Mouse (Mus musculus) intestine, embryonic 15.5 days (tissue): Measurements from ENCODE around the gene Chn2. TPM values are rescaled to one million over a fixed set of nuclear protein-coding genes. Genes with fewer than 3 reads are reported as not detected.

Source experiments
- ATAC-seq: fragments of 200-750 bp; cut with Nextera tagmentation; 2 replicates; pipeline ENCODE4 v1.8.0; 2017; ENCODE audit warnings: moderate TSS enrichment, moderate library complexity
- H3K27ac ChIP-seq: fragments of 300-500 bp; sonication (generic); 2 replicates; pipeline ENCODE4 v1.5.1; 2015; ENCODE audit warnings: mild to moderate bottlenecking, inconsistent platforms
- H3K27me3 ChIP-seq: fragments of 300-500 bp; sonication (generic); replicated peaks from 2 replicates; pipeline ENCODE4 v1.6.1; 2015; ENCODE audit warnings: inconsistent platforms
- H3K36me3 ChIP-seq: fragments of 300-500 bp; sonication (generic); 2 replicates; pipeline ENCODE4 v1.6.1; 2015; ENCODE audit warnings: inconsistent platforms
- H3K4me1 ChIP-seq: fragments of 300-500 bp; sonication (generic); replicated peaks from 2 replicates; pipeline ENCODE4 v1.6.1; 2015; ENCODE audit warnings: inconsistent platforms
- H3K4me2 ChIP-seq: fragments of 300-500 bp; sonication (generic); replicated peaks from 2 replicates; pipeline ENCODE4 v1.6.1; 2015; ENCODE audit warnings: mild to moderate bottlenecking, inconsistent platforms
- H3K4me3 ChIP-seq: fragments of 300-500 bp; sonication (generic); replicated peaks from 2 replicates; pipeline ENCODE4 v1.5.1; 2015; ENCODE audit warnings: inconsistent platforms
- H3K9ac ChIP-seq: fragments of 300-500 bp; sonication (generic); 2 replicates; pipeline ENCODE4 v1.6.1; 2015; ENCODE audit warnings: inconsistent platforms
- H3K9me3 ChIP-seq: fragments of 300-500 bp; sonication (generic); 2 replicates; pipeline ENCODE4 v1.6.1; 2016; ENCODE audit warnings: inconsistent platforms
- whole genome bisulfite sequencing: fragments of 180-500 bp; shearing (Covaris S2); methylation state at CpG from one replicate; pipeline ENCODE4 v1.1.7; 2015; 5-methylcytosine and 5-hydroxymethylcytosine counted together
- polyA plus RNA-seq: library from polyadenylated mRNA; unstranded; fragments of >200 nt; fragmentation: Nextera tagmentation; extraction: Ambion mirVana; gene quantifications from 2 replicates; pipeline ENCODE4 v1.2.1, GENCODE M21; 2015

Gene Chn2
- polyA plus RNA-seq, 1 experiment from 2014 or later: 20.8 TPM

DNA sequence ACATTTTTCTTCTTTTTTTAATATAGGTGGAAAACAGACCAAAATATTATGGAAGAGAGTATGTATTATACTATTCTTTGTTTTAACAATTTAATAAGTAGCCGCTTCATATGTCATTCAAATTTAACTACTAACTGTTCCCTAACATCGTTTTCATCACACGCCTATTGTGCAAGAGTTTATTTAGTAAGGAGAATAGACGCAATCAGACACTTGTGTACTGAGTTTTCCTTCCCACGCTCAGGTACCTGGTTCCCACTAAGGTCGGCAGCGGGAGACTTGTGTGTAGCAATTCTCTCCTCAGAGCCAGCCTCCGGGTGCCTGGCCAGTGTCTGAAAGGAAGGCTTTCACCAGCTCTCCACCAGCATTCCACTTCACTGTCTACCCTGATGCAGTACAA is 176.3 kb downstream of the Chn2 start:
- H3K4me1 ChIP-seq: no peaks in the 10 kb centered on the region
- WGBS: 84% methylated on average over 8 of the region's 8 CpGs
- no peaks in the 10 kb centered on the region for H3K36me3 ChIP-seq
- H3K27me3 ChIP-seq: no peaks in the 10 kb centered on the region
- ATAC-seq: no peak
- no peak overlapping the region for H3K4me2 ChIP-seq
- H3K9me3 ChIP-seq: no peaks in the 10 kb centered on the region
- no peak overlapping the region for H3K9ac ChIP-seq
- H3K27ac ChIP-seq: no peak overlapping the region
- H3K4me3 ChIP-seq: no peak overlapping the region

DNA sequence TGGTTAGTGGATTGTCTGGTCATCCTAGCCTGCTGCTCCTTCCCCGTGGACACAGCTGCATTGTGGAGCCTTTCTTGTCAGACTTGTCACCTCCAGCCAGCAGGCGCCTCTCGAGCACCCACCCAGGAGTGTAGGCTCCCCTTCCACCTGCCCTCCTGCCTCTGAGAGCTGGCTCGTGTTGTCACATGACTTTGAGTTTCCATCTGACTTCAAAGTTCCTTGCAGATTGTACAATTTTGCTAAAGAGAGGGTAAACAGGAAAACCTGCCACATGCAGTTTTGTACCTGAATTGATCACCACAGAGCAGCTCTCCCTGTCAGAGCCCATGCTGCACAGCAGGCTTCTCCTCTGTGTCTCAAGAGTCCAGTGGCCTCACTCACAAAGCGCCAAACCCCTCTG is 177.2 kb downstream of the Chn2 start:
- Histone ChIP-seq H3K9me3 (no peaks in the 10 kb centered on the region), H3K4me1 (no peaks in the 10 kb centered on the region), H3K4me3 (no peak overlapping the region), H3K4me2 (no peak overlapping the region), H3K36me3 (no peaks in the 10 kb centered on the region), H3K27me3 (no peaks in the 10 kb centered on the region), H3K9ac (no peak overlapping the region), H3K27ac (no peak overlapping the region)
- ATAC-seq: no peak
- 78% methylated on average over 5 of the region's 5 CpGs for WGBS

DNA sequence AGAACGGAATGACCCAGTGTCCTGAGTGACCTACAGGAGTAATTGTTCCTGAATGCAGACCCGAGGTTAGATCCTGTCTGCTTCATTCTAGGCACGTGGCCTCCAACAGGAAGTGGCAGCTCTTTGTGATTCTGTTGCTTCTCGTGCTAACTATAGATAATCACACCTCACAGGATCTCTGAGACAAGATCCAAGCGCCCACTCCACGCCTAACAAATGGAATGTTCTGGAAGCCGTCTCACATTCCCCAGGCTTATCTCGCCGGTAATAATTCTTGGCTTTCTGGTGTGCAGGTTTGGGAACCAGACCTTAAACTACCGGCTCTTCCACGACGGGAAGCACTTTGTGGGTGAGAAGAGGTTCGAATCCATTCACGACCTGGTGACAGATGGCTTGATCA is 180.8 kb downstream of the Chn2 start:
- H3K4me1 ChIP-seq: no peaks in the 10 kb centered on the region
- 71% methylated on average over 14 of the region's 14 CpGs for WGBS

DNA sequence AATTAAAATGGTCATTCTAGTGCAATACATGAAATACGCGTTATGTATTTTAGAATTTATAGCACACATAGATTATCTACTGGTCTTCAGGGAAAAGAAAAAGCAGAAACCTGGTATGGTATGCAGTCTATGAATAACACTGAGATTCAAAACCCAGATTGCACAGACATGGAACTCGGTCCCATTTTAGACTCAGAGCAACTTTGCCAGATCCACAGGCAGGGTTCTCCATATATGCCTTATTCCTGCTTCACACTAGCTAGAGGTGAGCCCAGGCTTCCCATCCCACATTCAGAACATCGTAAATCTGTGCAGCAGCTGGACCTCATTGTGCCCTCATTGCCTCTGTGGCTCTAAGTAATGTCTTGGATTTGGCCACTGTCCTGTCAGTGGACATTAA is 184.2 kb downstream of the Chn2 start:
- WGBS: 95% methylated on average over 4 of the region's 4 CpGs
- H3K36me3 ChIP-seq: no peaks in the 10 kb centered on the region
- no peaks in the 10 kb centered on the region for H3K4me1 ChIP-seq
- H3K9ac ChIP-seq: no peak overlapping the region
- no peak for ATAC-seq
- H3K27me3 ChIP-seq: no peaks in the 10 kb centered on the region
- H3K4me3 ChIP-seq: no peak overlapping the region
- H3K4me2 ChIP-seq: no peak overlapping the region
- no peaks in the 10 kb centered on the region for H3K9me3 ChIP-seq
- H3K27ac ChIP-seq: no peak overlapping the region

More for the DNA sequence above, 180.8 kb downstream of the Chn2 start:
- Histone ChIP-seq H3K9ac (no peak overlapping the region), H3K4me2 (no peak overlapping the region), H3K36me3 (no peaks in the 10 kb centered on the region), H3K9me3 (no peaks in the 10 kb centered on the region), H3K27me3 (no peaks in the 10 kb centered on the region), H3K4me3 (no peak overlapping the region), H3K27ac (no peak overlapping the region)
- no peak for ATAC-seq

DNA sequence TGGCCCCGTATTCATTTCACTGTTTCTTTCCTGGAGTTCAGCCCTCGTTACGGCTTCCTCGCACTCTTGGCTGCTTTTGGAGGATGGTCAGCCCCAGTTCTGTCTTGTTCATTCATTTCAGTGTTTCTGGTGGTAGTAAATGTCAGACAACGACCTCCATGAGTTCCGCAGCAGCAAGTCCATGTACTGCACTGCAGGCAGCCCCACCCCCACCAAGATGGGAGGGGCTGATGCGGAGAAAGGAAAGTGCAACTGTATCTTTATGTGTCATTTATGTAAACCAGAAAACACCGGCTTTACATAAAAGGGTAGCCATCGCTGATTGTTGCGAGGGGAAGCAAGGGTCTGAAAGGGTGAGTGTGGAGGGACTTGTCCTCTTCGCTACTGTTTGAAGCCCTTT is 185.0 kb downstream of the Chn2 start:
- H3K27ac ChIP-seq: no peak overlapping the region
- no peak overlapping the region for H3K4me2 ChIP-seq
- H3K4me1 ChIP-seq: no peaks in the 10 kb centered on the region
- no peak overlapping the region for H3K4me3 ChIP-seq
- no peaks in the 10 kb centered on the region for H3K36me3 ChIP-seq
- H3K9ac ChIP-seq: no peak overlapping the region
- ATAC-seq: no peak
- 68% methylated on average over 11 of the region's 11 CpGs for WGBS
- H3K9me3 ChIP-seq: no peaks in the 10 kb centered on the region
- H3K27me3 ChIP-seq: no peaks in the 10 kb centered on the region

DNA sequence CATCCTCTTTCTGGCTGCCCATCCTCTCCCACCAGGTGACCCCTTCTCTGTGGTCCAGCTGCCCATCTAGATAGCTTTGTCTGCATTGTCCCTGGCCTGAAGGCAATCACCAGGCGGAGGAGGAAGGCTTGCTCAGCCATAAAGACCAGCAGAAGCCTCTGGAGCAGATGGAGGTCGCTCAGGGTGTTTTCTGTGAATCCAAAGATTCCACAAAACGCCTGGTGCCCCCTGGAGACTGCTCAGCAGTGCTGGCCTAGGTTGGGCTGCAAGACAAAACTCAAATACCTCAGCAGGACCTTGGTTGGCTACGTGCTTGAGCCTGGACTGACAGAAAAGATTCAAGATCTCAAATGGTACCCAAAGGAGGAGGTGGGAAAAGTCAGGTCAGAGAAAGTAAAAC is 186.0 kb downstream of the Chn2 start:
- no peaks in the 10 kb centered on the region for H3K9me3 ChIP-seq
- no peaks in the 10 kb centered on the region for H3K4me1 ChIP-seq
- no peaks in the 10 kb centered on the region for H3K36me3 ChIP-seq
- no peak overlapping the region for H3K9ac ChIP-seq
- H3K4me3 ChIP-seq: no peak overlapping the region
- ATAC-seq: no peak
- WGBS: 58% methylated on average over 4 of the region's 4 CpGs
- H3K4me2 ChIP-seq: no peak overlapping the region
- no peaks in the 10 kb centered on the region for H3K27me3 ChIP-seq
- H3K27ac ChIP-seq: no peak overlapping the region

DNA sequence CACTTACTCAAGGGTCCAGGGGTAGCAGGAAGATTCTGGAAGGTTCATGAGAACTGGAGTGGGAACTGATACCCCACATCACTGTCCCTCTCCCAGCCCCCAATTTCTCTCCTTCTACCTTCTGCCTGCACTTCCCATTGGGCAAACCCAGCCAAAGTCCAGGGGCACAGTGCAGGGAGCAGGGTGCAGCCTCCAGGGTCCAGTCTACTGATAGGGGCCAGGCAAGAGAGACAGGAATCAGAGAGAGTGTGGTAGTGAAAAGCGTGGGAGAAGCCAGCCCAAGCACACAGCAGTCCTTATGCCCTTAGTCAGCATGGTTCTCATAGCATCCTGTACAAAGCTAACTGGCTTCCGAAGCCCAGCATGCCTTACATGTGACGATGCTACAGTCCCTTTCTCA is 187.7 kb downstream of the Chn2 start:
- H3K27ac ChIP-seq: no peak overlapping the region
- 82% methylated on average over 3 of the region's 3 CpGs for WGBS
- H3K36me3 ChIP-seq: no peaks in the 10 kb centered on the region
- H3K9ac ChIP-seq: no peak overlapping the region
- no peak overlapping the region; the same call in 1 of the 2 replicates for H3K4me2 ChIP-seq
- no peak overlapping the region for H3K4me3 ChIP-seq
- H3K4me1 ChIP-seq: no peaks in the 10 kb centered on the region
- ATAC-seq: peak; percentile 50
- H3K27me3 ChIP-seq: no peaks in the 10 kb centered on the region
- no peaks in the 10 kb centered on the region for H3K9me3 ChIP-seq

DNA sequence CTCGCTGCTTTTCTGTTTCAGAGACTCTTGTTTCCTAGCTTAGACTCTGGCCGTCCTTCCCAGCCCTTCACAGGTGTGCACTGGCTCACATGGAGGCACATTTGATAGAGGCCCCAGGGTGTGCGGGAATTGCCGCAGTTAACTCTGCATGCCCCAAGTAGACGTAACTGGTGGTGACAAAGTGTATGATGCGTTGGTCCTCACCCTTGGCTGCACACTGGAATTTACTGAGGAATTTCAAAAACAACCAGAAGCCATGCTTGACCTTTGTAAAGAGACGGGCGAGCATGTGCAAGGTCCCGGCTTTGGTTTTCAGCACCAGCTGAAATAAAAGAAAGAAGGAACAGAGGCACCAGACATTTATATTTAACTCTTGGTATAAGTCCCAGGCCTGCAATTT is 189.1 kb downstream of the Chn2 start:
- Histone ChIP-seq H3K9me3 (no peaks in the 10 kb centered on the region), H3K4me3 (no peak overlapping the region), H3K36me3 (no peaks in the 10 kb centered on the region), H3K4me1 (no peaks in the 10 kb centered on the region), H3K27me3 (no peaks in the 10 kb centered on the region), H3K27ac (no peak overlapping the region), H3K9ac (no peak overlapping the region), H3K4me2 (no peak overlapping the region)
- ATAC-seq: no peak
- 66% methylated on average over 9 of the region's 9 CpGs for WGBS

DNA sequence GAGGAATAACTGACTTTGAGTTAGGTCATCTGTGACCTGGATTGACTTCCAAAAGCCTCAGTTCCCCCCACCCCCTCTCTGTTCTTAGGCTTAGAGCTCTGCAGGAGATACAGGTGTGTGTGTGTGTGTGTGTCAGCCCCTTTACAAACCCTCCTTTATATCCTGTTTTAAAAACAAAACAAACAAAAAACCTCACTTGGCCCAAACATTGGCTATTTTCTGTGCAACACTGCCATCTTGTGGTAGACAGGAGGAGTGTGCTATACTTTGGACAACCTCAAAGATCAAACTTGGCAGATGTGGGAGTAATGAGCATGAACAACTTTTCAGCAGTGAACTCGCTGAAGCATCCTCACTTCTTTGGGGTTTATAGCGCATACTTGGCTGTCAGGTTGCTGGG is 189.5 kb downstream of the Chn2 start:
- no peak overlapping the region for H3K4me3 ChIP-seq
- WGBS: 7% methylated on average over 2 of the region's 2 CpGs
- H3K36me3 ChIP-seq: no peaks in the 10 kb centered on the region
- no peak overlapping the region for H3K27ac ChIP-seq
- no peak overlapping the region for H3K4me2 ChIP-seq
- H3K4me1 ChIP-seq: no peaks in the 10 kb centered on the region
- no peak for ATAC-seq
- no peaks in the 10 kb centered on the region for H3K27me3 ChIP-seq
- H3K9me3 ChIP-seq: no peaks in the 10 kb centered on the region
- H3K9ac ChIP-seq: no peak overlapping the region

DNA sequence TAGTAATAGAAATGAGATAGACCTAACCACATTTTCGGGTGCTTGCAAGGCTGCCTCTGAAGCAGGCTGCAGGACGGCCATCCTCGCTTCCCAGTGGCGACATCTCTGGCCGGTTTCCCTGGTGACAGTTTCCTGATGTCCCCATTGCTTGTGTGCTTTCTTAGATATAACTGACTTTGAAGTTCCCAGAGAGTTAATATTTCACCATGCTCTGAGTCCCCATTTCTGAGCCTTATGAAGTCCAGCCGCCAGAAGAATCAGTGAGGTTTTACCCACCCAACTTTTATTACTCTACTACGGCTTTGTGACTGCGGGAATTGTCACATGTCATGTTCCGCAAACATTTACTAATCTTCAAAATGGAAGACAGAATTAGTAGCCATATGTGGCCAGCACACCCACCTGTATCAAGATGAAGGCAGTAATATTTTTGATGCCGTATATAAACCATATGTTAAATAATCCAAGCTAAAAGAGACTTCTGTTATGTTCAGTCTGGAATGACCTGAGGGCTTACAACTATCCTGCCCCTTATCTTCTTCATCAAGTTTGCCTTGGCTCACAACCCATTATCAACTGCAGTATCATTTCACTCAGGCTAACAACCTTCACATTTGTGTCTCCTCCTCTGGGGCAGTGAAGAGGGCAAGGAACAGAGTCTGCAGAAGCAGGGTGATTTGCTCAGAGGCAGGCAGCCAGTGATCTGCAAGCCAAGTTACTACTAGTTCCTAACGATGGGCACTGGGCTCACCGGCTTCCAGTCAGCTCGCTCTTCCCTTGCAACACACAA is 192.6 kb downstream of the Chn2 start:
- Histone ChIP-seq H3K4me1 (no peaks in the 10 kb centered on the region), H3K4me3 (no peak overlapping the region), H3K27ac (no peak overlapping the region; the same call in 1 of the 2 replicates), H3K27me3 (no peaks in the 10 kb centered on the region), H3K4me2 (no peak overlapping the region), H3K36me3 (no peaks in the 10 kb centered on the region), H3K9me3 (no peaks in the 10 kb centered on the region), H3K9ac (no peak overlapping the region)
- peak; percentile 86 for ATAC-seq
- 61% methylated on average over 13 of the region's 13 CpGs for WGBS

DNA sequence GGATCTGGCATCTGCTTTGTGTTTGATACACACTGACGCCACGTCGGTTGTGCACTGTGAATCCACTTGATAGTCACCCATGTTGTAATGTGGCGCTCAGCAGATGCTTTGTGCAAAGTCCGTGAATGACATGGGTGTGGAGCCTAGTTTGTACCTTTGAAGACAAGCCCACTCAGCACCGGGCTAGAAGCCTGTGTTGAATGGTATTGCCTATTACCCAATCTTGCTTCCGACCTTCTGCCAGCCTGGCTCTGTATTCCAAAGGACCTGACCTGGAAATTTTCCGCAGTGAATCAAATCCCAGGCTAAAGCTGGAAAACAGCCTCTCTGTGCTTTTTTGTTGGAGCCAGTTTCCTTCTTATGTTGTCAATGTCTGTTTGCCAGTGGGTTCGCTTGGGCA is 197.1 kb downstream of the Chn2 start:
- H3K4me3 ChIP-seq: no peak overlapping the region
- H3K36me3 ChIP-seq: no peaks in the 10 kb centered on the region
- ATAC-seq: no peak
- peaks cover 3% of the 10 kb centered on the region; the same call in 1 of the 2 replicates for H3K4me1 ChIP-seq
- no peaks in the 10 kb centered on the region for H3K27me3 ChIP-seq
- no peak overlapping the region for H3K9ac ChIP-seq
- no peaks in the 10 kb centered on the region for H3K9me3 ChIP-seq
- 85% methylated on average over 9 of the region's 9 CpGs for WGBS
- no peak overlapping the region for H3K27ac ChIP-seq
- H3K4me2 ChIP-seq: no peak overlapping the region

DNA sequence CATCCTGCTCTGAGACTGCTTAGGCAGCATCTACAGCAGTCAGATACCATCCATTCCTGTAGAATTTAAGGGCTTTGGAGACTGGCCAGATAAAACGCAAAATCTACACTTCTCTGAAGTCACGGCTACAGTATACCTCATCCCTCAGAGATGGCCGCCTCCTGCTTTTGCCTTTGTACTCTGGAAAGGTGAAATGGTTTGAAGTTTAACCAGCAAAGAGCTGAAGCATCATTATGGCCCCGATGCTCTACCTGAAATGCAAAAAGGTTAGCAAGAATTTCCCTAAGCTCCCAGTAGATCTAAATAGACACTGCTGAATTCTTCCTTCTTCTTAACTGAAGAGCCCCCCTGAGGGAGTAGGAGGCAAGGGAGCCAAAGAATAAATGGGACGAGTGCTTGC is 202.4 kb downstream of the Chn2 start:
- no peaks in the 10 kb centered on the region for H3K36me3 ChIP-seq
- no peak overlapping the region for H3K9ac ChIP-seq
- no peak for ATAC-seq
- H3K4me1 ChIP-seq: peaks cover 10% of the 10 kb centered on the region; the same call in 1 of the 2 replicates
- WGBS: 41% methylated on average over 5 of the region's 5 CpGs
- no peaks in the 10 kb centered on the region for H3K9me3 ChIP-seq
- no peak overlapping the region for H3K4me2 ChIP-seq
- no peaks in the 10 kb centered on the region for H3K27me3 ChIP-seq
- no peak overlapping the region for H3K27ac ChIP-seq
- no peak overlapping the region for H3K4me3 ChIP-seq

DNA sequence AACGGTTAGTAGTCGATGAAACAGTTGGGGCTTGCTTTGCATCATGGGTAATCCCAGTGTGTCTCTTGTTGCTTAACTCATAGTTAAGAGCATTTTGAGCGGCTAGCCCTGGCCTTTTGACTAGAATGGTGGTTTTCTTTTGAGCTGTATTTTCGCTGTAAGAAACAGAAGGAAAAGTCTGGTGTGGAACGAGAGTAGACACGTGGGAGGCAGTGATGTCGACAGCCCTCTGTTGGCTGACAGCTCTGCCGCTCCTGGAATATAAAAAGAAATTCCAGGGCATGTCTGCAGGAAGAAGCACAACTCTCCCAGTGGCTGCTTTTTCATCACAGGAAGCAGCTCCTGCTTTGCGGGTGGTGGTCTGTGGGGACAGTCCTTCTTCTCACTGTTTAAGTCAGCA is 202.9 kb downstream of the Chn2 start:
- 47% methylated on average over 9 of the region's 9 CpGs for WGBS

More for the DNA sequence above, 202.9 kb downstream of the Chn2 start:
- H3K27ac ChIP-seq: no peak overlapping the region
- H3K9me3 ChIP-seq: no peaks in the 10 kb centered on the region
- ATAC-seq: no peak
- no peaks in the 10 kb centered on the region for H3K36me3 ChIP-seq
- H3K27me3 ChIP-seq: no peaks in the 10 kb centered on the region
- no peak overlapping the region for H3K4me2 ChIP-seq
- no peak overlapping the region for H3K9ac ChIP-seq
- H3K4me3 ChIP-seq: no peak overlapping the region
- H3K4me1 ChIP-seq: peaks cover 10% of the 10 kb centered on the region; the same call in 1 of the 2 replicates
